Mouse (Mus musculus): ENCODE measurements around the gene Hoxb3.

Hoxb3 gene

DNA sequence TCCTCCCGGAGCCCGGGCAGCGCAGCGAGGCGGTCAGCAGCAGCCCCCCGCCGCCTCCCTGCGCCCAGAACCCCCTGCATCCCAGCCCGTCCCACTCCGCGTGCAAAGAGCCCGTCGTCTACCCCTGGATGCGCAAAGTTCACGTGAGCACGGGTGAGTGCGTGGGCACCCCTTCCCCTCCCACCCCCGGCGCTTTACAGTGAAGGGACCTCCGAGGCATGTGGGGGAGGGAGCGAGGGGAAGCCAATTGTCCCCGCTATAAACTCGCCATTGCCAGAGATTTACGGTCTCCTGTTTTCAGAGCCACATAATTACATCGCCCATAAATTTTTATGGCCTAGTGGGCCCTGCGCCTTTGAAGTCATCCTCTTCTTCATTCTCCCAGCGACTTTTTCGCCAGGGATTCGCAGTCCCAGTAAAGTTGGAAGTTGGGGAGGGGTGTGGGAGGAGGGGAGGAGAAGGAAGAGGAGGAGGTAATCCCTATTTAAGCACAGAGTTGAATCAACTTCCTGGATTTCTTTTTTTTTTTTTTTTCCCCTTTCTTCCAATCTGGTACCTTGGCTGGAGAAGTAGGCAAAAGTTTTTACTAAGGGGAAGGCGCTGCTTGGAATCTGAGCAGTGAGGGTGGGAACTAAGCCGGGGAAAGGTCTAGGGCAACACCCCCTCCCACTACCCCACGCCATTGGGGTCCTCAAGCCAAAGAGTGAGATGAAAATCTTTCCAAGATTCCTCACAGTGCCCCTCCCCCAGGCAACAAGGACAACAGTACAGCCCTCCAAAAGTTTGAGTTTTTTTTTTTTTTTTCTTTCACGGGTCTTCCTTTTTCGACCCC is 3.8 kb upstream of the Hoxb3 start:
- DNase-seq: no peak

- no peak for DNase-seq
Measured at GRCm38 (mm10) chr11:96319910-96320309, 3.2 kb upstream of the Hoxb3 start.

DNA sequence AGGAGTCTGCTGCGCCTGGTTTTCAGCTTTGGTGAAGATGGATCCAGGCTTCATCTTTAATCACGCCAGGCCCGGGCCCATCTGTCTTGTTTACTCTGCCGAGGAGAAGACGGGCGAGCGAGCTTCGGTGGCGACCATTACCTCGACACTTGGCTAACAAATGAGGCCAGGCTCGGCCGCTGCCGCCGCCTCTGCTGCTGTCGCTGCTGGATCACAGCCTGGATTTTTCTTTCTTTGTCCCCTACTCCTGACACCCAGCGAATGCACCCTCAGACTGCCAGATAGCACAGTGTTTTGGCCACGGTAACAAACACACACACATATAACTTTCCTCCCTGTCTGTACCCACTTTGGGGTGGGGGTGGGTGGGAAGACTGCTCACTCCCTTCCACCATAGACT is 2.4 kb upstream of the Hoxb3 start:
- no peak for DNase-seq

GRCm38 (mm10) chr11:96321846-96322245 is 1.3 kb upstream of the Hoxb3 start:
- no peak for DNase-seq

- no peak for DNase-seq
Measured at GRCm38 (mm10) chr11:96322738-96323137, 388 bp upstream of the Hoxb3 start.

- no peak for DNase-seq
Measured at GRCm38 (mm10) chr11:96324125-96324524, 999 bp downstream of the Hoxb3 start.

- no peak for DNase-seq
Measured at GRCm38 (mm10) chr11:96324965-96325364, 1.8 kb downstream of the Hoxb3 start.

- DNase-seq: no peak
Measured at GRCm38 (mm10) chr11:96325747-96326212, 2.7 kb downstream of the Hoxb3 start.

- DNase-seq: no peak
Measured at GRCm38 (mm10) chr11:96326705-96327104, 3.6 kb downstream of the Hoxb3 start.

DNA sequence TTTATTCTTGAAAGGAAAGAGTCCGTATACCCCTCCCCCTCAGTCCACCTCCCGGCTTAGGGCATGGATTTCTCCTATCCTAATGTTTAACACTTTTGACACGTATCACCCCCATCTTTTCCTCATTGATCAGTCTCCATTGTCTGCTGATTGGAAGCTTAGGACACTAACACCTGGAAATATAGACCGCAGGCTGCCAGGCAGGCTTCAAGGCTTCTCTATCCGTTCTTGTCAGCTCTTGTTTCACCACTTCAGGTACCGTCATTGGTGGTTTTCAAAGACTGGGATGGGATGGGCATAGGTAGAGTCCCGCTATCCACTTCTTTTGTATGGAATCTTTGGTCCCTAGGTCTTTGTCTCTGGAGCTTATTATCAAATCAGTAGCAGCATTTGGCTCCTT is 4.0 kb downstream of the Hoxb3 start:
- DNase-seq: no peak

- no peak for DNase-seq
Measured at GRCm38 (mm10) chr11:96327750-96328149, 4.6 kb downstream of the Hoxb3 start.

DNA sequence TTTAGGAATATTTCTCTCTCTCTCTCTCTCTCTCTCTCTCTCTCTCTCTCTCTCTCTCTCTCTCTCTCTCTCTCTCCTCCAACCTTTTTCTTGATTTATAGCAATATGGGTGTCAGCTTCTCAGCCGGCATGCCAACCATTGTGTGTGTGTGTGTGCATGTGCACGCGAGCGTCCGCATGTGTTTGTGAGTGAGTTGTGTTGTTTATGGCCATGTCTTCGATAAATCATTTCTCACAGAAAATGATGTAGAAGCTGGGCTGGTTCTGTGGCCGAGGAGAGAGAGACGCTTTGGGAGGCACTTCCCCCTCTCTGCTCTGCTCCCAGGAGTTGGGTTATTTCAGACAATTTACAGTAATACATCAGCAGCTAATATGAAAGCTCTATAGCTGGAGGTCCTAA is 5.5 kb downstream of the Hoxb3 start:
- no peak for DNase-seq

DNA sequence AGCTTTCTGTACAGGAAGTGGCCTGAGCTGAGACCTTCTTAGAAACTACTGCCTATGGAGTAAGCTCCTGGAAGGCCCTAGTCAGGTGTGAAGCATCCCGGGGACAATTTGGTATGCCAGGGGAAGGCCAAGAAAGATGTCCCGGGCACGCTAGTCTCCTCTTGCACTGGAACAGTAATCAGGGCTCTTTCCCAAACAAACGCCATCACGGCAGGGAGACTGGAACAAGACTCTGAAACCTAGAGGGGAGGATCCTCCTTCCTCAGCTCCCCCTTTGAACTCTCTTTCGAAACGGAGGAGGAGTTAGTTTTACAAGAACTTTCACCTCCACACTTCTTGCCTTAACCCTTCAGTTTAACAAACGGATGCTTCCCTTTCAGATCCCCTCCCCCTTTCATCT is 9.0 kb downstream of the Hoxb3 start:
- DNase-seq: no peak

- DNase-seq: no peak
Measured at GRCm38 (mm10) chr11:96332618-96333032, 9.5 kb downstream of the Hoxb3 start.

DNA sequence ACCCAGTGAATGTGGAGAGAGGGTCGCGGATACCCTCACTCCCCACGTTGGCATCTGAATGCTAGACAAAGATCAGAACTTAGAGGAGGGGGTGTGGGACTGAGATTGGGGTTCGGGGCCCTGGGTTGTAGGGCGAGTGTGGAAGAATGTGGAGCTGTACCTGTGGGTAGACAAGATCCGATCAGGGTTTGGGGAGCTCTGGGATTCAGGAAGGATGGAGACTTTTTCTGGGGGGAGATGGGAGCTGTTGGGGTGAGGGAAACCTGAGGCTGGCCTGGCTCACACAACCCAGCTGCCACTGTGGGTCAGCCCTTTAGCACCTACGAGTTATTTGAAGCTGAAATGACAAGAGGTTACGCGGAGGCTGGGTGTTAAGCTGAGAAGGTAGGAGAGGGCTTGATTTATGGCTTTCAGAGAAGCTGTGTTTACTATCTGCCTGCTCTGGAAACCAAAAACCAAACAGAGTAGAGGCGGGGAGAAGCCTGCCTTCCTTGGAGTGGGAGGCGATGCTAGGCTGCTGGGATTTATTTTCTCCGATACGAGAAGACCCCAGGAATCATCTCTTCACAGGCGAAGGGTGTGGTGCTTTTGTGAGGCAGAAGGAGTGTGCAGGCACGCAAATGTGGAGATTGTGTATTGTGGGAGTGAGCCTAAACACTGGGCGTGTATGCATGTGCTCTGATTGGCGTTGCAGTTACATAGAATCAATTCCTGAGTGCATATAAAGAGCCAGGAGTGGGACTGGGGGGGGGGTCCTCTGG is 10.3 kb downstream of the Hoxb3 start:
- no peak for DNase-seq

- DNase-seq: no peak
Measured at GRCm38 (mm10) chr11:96334002-96334364, 10.9 kb downstream of the Hoxb3 start.

DNA sequence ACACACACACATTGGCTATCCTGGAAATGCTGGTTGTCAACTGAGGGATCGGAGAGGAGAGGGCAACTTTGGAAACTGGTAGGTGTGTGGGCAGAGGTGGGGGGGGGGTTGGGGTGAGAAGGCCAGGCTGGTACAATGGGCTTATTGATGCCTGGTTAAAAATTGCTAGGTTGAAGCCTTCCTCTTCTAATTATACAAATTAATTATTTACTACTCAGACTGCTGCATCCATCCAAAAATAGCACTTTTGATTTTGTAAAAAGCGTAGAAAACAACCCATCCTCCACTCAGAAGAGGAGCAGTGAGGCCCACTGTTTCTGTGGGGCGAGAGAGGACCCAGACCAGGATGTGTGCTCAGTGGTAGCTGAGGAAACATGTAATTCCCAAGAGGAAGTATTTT is 11.9 kb downstream of the Hoxb3 start:
- DNase-seq: no peak

DNA sequence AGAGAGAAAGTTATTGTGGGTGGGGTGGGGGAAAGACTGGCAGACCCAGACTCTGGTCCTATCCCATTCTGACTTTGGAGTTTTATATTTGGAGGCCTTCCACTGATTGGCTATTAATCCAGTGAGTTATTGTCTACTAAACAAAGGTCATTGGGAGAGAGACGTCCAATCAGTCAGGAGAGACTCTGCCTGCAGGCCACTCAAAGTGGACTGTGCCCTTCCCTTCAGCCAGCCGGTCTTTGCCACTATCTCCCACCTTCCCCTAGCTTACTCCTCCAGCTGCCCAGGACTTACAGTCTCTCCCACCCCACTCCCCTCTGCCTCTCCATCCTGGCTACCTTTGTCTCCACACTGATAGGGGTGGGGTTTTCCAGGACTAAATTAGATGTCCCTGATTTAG is 13.5 kb downstream of the Hoxb3 start:
- DNase-seq: no peak

DNA sequence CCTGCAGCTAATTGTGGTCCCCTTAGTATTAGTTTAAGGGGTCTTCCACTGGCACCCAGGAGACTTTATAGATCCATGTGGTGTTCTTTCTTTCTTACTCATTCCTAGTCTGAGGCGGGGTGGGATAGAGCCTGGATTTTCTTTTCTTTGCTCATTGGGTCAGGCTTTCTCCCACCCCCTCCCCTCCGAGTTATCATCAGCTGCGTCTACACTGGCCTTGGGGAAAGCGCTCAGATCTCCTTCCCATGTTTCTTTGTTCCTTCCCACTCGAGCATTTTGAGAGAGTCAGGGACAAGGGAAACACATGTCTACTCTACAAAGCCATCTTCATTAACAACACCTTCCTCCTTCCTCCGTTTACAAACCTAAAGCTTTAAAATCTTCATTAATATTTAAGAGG is 13.9 kb downstream of the Hoxb3 start:
- no peak for DNase-seq

GRCm38 (mm10) chr11:96338957-96339855 is 16.1 kb downstream of the Hoxb3 start:
- DNase-seq: no peak

GRCm38 (mm10) chr11:96340698-96341365 is 17.7 kb downstream of the Hoxb3 start:
- DNase-seq: no peak

All from cerebellum, postnatal 36 days (tissue).